Mouse (Mus musculus) left cerebral cortex, postnatal 14 days (tissue): ENCODE results near the gene Hoxb9. TPM values are rescaled to one million over a fixed set of nuclear protein-coding genes. Genes with fewer than 3 reads are reported as not detected.

Source experiments
- DNase-seq, 2 experiments: peaks; one replicate each; pipeline ENCODE4 v3.0.0; 2021 to 2022; ENCODE audit warnings: low spot score in 2 of 2, mixed read lengths in 1 of 2
- intact Hi-C: fragments of 180-260 bp; cut with DNase I; formaldehyde crosslinking; loops from one replicate; pipeline ENCODE4 v1.15.1; 2025
- long read RNA-seq, 2 experiments: library from polyadenylated mRNA; stranded (forward); transcript quantifications; one replicate each; pipeline ENCODE4 v2.0.0; 2021
- total RNA-seq, 2 experiments: library from RNA; stranded (reverse); gene quantifications; 2 replicates each; pipeline ENCODE4 v1.2.3; 2021

The Hoxb9 gene
- total RNA-seq: not detected
- long read RNA-seq, experiment 1: 0 reads
- long read RNA-seq, experiment 2: 0 reads

GRCm38 (mm10) chr11:96270996-96271540, at the start of gene Hoxb9:
TSS of gene Hoxb9 (plus strand) at chr11:96271457.
- intact Hi-C loops: no loop called here

DNA sequence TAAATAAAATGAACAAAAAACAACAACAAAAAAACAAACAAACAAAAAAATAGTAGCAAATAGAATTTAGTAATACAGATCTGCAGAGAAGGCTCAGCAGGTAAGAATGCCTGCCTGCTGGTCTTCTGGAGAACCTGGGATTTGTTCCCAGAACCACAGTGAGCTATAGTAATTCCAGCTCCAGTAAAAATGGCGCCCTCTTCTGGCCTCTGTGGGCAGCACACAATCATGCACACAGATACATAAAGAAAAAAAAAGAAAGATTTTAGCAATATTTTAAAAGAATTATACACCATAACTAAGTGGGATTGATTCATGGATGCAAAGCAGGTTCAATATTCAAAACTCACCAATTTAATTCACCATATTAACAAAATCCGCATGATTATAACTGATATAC, 47.4 kb upstream of the Hoxb9 start:
- intact Hi-C loops: no loop called here
- DNase-seq: no peak

More at GRCm38 (mm10) chr11:96270996-96271540, at the start of gene Hoxb9:
- no peak for DNase-seq

- DNase-seq: no peak
- intact Hi-C loops: no loop called here
These were observed 43.6 kb upstream of the Hoxb9 start for GRCm38 (mm10) chr11:96227676-96228075.

GRCm38 (mm10) chr11:96234906-96235305, 36.4 kb upstream of the Hoxb9 start:
- DNase-seq: peak; percentile 26 to 43
- intact Hi-C loops: loop anchor here (2.0 to 5.0 kb wide), 2 partner anchors 90 to 138 kb away; no protein-coding TSS in a partner anchor

- intact Hi-C loops: no loop called here
- peak; percentile 32 to 62 for DNase-seq
These were observed 31.0 kb upstream of the Hoxb9 start for GRCm38 (mm10) chr11:96240211-96240610.

DNA sequence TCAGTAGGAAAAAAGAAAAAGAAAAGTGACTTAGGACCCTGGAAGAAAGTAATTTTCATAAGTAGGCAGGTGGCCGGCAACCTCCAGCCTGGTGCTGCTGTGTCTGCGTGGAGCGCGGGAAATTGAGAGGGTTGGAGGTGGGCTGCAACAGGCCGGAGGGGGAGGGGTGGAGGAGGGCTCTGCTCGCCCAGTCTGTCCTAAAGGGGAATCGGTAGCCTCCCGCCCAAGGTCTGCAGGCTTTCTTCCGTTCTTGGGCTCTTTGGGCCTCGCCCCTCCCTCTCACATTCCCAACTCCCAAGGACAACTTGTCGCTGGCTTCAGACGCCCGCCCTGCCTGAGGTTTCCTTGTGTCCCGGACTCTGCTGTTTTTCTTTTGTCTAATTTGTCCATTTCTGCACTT, 20.4 kb upstream of the Hoxb9 start:
- intact Hi-C loops: loop anchor here (10.0 kb wide), 1 partner anchor 46 kb away; no protein-coding TSS in a partner anchor
- no peak for DNase-seq

GRCm38 (mm10) chr11:96251480-96252031, 19.7 kb upstream of the Hoxb9 start:
- intact Hi-C loops: loop anchor here (10.0 kb wide), 1 partner anchor 47 kb away; no protein-coding TSS in a partner anchor
- no peak for DNase-seq

GRCm38 (mm10) chr11:96252541-96253120, 18.6 kb upstream of the Hoxb9 start:
- no peak for DNase-seq
- intact Hi-C loops: loop anchor here (10.0 kb wide), 1 partner anchor 48 kb away; no protein-coding TSS in a partner anchor

DNA sequence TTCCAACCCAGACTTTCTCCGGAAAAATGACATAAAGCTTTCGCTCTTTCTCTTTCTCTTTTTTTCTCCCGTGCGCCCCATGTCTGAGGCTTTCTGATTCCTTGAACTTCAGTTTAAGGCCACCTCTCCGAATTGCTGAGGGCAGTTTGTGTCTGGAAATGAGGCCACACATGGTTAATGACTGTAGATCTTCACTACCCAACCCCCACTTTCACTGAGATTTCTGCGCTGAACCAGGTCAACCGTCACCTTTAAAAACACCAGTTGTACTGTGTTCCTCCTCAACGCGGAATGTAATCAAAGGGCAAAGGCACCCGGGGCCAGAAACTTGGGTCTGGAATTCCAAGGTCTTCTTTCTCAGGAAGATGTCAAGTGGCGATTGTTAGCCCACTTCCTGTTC, 17.0 kb upstream of the Hoxb9 start:
- intact Hi-C loops: loop anchor here (10.0 kb wide), 1 partner anchor 49 kb away; no protein-coding TSS in a partner anchor
- DNase-seq: no peak

GRCm38 (mm10) chr11:96255111-96255995, 15.9 kb upstream of the Hoxb9 start:
- intact Hi-C loops: loop anchor here (5.0 to 10.0 kb wide), 2 partner anchors 51 to 253 kb away; no protein-coding TSS in a partner anchor
- no peak for DNase-seq

GRCm38 (mm10) chr11:96255996-96256445, 15.2 kb upstream of the Hoxb9 start:
- no peak for DNase-seq
- intact Hi-C loops: loop anchor here (5.0 to 10.0 kb wide), 2 partner anchors 51 to 254 kb away; no protein-coding TSS in a partner anchor

DNA sequence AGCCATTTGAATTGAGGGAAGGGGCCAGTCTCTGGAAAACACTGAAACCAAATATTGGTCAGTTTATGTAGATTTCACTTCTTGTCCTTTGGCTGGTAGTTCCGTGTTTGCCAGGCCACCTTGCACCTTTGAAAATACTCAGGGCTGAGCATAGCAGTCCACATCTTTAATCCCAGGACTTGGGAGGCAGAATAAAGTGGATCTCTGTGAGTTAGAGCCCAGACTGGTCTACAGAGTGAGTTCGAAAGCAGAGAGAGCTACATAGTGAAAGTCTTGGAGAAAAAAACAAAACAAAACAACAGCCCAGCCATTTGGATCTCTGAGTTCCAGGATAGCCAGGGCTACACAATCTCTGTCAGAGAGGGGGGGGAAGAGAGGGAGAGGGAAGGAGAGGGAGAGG, 14.1 kb upstream of the Hoxb9 start:
- intact Hi-C loops: loop anchor here (5.0 to 10.0 kb wide), 2 partner anchors 52 to 255 kb away; no protein-coding TSS in a partner anchor
- no peak for DNase-seq

DNA sequence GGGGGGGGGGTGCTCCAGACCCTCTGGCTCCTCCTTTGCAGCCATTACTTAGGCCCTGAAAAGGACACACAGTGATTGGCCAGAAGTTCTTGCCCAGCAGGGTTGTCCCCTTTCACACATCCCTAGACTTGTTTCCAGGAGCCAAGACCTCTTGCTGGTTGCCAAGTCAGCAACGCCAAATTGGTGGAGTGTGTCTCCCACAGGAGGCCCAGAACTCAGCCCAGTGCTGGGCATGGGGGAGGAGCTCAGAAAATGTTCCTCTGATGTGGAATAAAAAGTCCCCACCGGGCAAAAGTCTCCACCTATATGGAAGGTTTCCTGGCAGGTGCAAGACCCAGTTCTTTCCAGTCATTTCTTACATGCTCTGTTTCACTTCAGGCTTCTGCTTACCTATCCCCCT, 12.2 kb upstream of the Hoxb9 start:
- intact Hi-C loops: loop anchor here (5.0 to 10.0 kb wide), 2 partner anchors 54 to 257 kb away; no protein-coding TSS in a partner anchor
- DNase-seq: no peak

GRCm38 (mm10) chr11:96259511-96259910, 11.7 kb upstream of the Hoxb9 start:
- intact Hi-C loops: loop anchor here (5.0 to 10.0 kb wide), 2 partner anchors 55 to 257 kb away; no protein-coding TSS in a partner anchor

DNA sequence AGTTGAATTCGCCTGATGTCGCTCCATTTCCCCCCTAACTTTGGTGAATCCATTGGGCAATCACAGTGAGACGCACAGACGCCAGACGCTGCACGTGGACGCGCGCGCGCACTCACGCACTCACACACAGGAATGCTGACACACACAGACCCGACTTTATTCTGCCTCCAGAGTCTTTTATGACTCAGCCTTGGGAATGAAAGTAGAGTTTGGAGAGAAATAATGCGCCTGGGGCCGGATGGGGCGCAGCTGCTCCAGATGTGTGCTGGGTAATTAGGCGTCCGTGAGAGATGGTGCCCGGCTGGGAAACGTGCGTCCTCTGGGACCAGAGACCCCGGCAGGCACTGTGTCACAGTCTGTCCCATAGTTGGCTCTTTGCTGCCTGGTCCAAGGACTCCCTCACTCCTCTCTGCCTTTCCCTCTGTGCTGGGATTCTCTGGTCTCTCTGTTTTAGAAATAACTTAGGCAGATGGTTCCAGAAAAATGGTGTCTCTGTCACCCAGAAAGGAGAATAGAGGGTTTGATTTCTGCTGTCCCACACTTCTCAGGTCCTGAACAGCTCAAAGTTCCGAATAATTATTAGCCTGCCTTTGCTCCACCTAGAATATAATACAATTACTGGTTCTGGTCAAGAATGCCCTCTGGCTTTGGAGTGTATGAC, 10.8 kb upstream of the Hoxb9 start:
- intact Hi-C loops: no loop called here
- no peak for DNase-seq

More at GRCm38 (mm10) chr11:96259511-96259910, 11.7 kb upstream of the Hoxb9 start:
- no peak for DNase-seq

GRCm38 (mm10) chr11:96261323-96261890, 9.8 kb upstream of the Hoxb9 start:
- no peak for DNase-seq
- intact Hi-C loops: no loop called here

- DNase-seq: no peak
- intact Hi-C loops: no loop called here
These were observed 8.9 kb upstream of the Hoxb9 start for GRCm38 (mm10) chr11:96262262-96262830.
